Mouse (Mus musculus): ENCODE measurements around the gene Eepd1. TPM values are rescaled to one million over a fixed set of nuclear protein-coding genes. Genes with fewer than 3 reads are reported as not detected.

Gene Eepd1
- 0.23 and 0.47 TPM in 2 replicates for polyA plus RNA-seq (2012; ENCODE audit: low replicate concordance)

GRCm38 (mm10) chr9:25481344-25482095 lies at the start of gene Eepd1:
Eepd1 (plus strand) TSS chr9:25481547.

Other genes starting within 250 kb of the Eepd1 start
- gene Sept7, start 229.1 kb upstream of the Eepd1 start, polyA plus RNA-seq (2012; ENCODE audit: low replicate concordance), result 4.2 and 4.9 TPM in 2 replicates